Mouse (Mus musculus) small intestine, adult 2 months (tissue): ENCODE data around the gene Cfap299. TPM values are rescaled to one million over a fixed set of nuclear protein-coding genes. Genes with fewer than 3 reads are reported as not detected.

Experiments
- H3K27ac ChIP-seq: fragments of 200-500 bp; 2 replicates; pipeline ENCODE4 v1.5.1; 2012; ENCODE audit warnings: low read depth, low read length, control low read depth, inconsistent platforms; ENCODE audit not compliant: insufficient read depth
- H3K27me3 ChIP-seq: fragments of 200-500 bp; 2 replicates; pipeline ENCODE4 v1.6.1; 2012; ENCODE audit warnings: mild to moderate bottlenecking, moderate library complexity, low read length, inconsistent platforms; ENCODE audit not compliant: control insufficient read depth, insufficient read depth
- H3K36me3 ChIP-seq: fragments of 200-500 bp; 2 replicates; pipeline ENCODE4 v1.6.1; 2012; ENCODE audit warnings: mild to moderate bottlenecking, low read length, control low read depth, inconsistent platforms; ENCODE audit not compliant: control insufficient read depth, insufficient read depth
- H3K4me1 ChIP-seq: fragments of 200-500 bp; 2 replicates; pipeline ENCODE4 v1.6.1; 2012; ENCODE audit warnings: low read length, inconsistent platforms, mixed read lengths; ENCODE audit not compliant: control insufficient read depth, insufficient read depth, insufficient read length
- H3K4me3 ChIP-seq: fragments of 200-500 bp; 2 replicates; pipeline ENCODE4 v1.5.1; 2012; ENCODE audit warnings: low read depth, mild to moderate bottlenecking, control low read depth, inconsistent platforms, low read length, moderate library complexity
- CTCF ChIP-seq: fragments of 200-500 bp; IDR thresholded peaks from 2 replicates; pipeline ENCODE4 v1.5.1; 2012; ENCODE audit warnings: low read depth, mild to moderate bottlenecking, control low read depth, inconsistent platforms, low read length, moderate library complexity, mixed read lengths; ENCODE audit not compliant: insufficient replicate concordance, insufficient read length; ENCODE audit errors: extremely low read depth
- POLR2A ChIP-seq: fragments of 200-500 bp; IDR thresholded peaks from 2 replicates; pipeline ENCODE4 v1.6.1; 2012; ENCODE audit warnings: low read depth, mild to moderate bottlenecking, control low read depth, inconsistent platforms, low read length, moderate library complexity
- WGBS: fragments of 180-500 bp; shearing (Covaris S2); methylation state at CpG from one replicate; pipeline ENCODE4 v1.1.7; 2018; 5-methylcytosine and 5-hydroxymethylcytosine counted together
- polyA plus RNA-seq: library from polyadenylated mRNA; depleted of rRNA; stranded (reverse); fragments of >200 nt; gene quantifications from 2 replicates; pipeline ENCODE4 v1.2.3, GENCODE M21; 2012

The Cfap299 gene
- polyA plus RNA-seq, 1 experiment, result not detected

DNA sequence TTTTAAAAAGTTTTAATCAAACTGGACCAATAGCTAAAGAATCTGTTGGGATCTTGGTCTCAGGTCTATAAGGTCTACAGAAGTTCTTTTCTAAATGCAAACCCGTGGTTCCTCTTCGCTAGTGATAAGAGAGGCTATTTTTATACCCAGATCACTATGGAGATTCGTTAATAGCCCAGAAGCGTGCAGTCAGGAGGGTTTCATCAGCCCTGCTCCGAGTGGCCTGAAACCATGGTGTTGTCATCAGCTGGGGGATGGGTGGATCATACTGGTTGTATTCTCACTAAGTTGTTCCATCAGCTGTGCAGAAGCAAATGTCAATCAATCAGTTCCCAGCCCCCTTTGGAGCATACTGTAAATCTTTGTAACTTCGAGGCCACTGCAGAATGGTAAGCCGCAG is 193.9 kb downstream of the Cfap299 start:
- H3K27ac ChIP-seq, result no peak overlapping the region
- TF ChIP-seq POLR2A, result no peak
- TF ChIP-seq CTCF, result no peak
- H3K36me3 ChIP-seq, result no peaks in the 10 kb centered on the region
- no peak overlapping the region for H3K4me3 ChIP-seq
- no peaks in the 10 kb centered on the region for H3K27me3 ChIP-seq
- no peaks in the 10 kb centered on the region for H3K4me1 ChIP-seq
- WGBS, result 65% methylated on average over 7 of the region's 7 CpGs

DNA sequence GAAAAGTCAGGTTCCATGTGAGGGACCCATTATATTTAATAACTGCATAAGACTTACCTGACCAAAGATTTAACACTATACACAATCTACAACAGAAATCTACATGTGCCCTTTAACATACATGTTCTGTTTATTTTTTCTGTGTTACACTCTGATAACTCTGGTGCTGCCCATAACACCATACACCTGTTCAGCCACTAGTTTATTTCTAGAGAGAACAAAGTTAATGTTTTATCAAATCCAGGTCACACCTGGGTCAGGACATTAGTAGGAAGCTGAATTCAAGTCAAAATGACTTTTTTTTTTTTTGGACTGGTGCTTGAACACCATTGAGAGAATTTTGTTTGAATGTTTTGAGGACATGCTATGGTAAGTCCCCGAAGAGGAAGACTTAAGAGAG is 194.7 kb downstream of the Cfap299 start:
- TF ChIP-seq CTCF (no peak), POLR2A (no peak)
- Histone ChIP-seq H3K4me1 (no peaks in the 10 kb centered on the region), H3K36me3 (no peaks in the 10 kb centered on the region), H3K27ac (no peak overlapping the region), H3K4me3 (no peak overlapping the region), H3K27me3 (no peaks in the 10 kb centered on the region)
- WGBS, result 40% methylated on average over 1 of the region's 1 CpGs

DNA sequence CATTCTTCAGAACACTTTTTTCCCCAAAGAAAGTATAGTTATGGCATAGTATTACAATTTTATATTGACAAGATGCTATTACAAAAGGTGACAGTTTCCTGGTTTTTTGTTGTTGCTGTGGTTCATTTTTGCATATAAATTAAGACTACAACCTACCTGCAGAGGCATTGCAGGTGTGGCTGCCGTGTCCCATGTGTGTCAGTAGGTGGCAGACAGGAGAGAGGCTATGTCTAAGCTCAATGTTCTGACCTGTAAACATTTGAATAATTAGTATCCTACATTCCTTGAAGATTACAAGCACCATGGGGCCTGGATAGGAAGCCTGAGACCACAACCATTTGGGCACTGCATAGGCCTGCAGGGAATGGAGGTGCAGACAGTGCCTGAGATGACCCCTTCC is 212.2 kb downstream of the Cfap299 start:
- Histone ChIP-seq H3K4me3 (no peak overlapping the region), H3K36me3 (no peaks in the 10 kb centered on the region), H3K4me1 (no peaks in the 10 kb centered on the region), H3K27me3 (no peaks in the 10 kb centered on the region), H3K27ac (no peak overlapping the region)
- no peak for TF ChIP-seq POLR2A
- peak; percentile 40; the same call in 1 of the 2 replicates for TF ChIP-seq CTCF
- 83% methylated on average over 1 of the region's 1 CpGs for WGBS

DNA sequence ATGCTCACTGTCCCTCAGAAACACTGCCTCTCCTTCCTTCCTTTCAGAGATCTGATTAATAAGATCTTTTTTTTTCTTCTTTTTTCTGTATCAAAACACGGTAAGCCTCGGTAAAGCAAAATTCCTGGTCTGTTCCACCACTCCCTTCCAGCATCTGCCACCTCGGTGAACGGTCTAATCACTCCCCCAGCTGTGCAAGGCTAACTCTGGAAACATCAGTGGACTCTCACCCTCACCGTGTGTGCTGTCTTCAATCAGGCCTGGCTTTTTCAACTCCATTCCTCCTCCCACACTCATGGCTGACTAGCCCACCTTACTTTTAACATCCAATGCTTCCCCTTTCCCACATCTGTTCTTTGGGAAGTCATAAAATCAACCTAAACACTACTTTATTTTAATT is 221.2 kb downstream of the Cfap299 start:
- Histone ChIP-seq H3K4me1 (0 out of 2 replicates have a peak, but pooled peaks cover 3% of the 10 kb centered on the region), H3K27ac (no peak overlapping the region), H3K27me3 (no peaks in the 10 kb centered on the region), H3K36me3 (no peaks in the 10 kb centered on the region), H3K4me3 (no peak overlapping the region)
- 39% methylated on average over 5 of the region's 5 CpGs for WGBS
- TF ChIP-seq CTCF, result no peak
- no peak for TF ChIP-seq POLR2A

DNA sequence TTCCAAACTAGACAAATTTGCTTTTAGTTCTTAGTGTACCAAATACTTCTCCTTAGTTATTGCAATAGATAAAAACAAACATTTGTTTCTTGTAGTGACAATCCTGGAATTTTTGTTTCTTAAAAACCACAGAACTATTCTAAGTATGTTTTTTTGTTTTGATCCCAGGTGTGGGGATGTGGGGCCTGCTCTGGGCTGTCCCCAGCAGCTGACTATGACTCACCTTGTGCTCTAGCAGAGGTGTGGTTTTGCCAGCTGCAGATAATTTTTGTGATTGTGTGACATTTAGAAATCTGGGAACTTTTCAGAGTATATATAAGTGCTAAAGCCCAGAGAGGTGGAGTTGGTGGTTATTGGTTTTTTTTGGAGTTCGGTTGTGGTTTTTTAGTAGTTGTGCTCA is 221.8 kb downstream of the Cfap299 start:
- no peaks in the 10 kb centered on the region for H3K27me3 ChIP-seq
- 92% methylated on average over 1 of the region's 1 CpGs for WGBS

DNA sequence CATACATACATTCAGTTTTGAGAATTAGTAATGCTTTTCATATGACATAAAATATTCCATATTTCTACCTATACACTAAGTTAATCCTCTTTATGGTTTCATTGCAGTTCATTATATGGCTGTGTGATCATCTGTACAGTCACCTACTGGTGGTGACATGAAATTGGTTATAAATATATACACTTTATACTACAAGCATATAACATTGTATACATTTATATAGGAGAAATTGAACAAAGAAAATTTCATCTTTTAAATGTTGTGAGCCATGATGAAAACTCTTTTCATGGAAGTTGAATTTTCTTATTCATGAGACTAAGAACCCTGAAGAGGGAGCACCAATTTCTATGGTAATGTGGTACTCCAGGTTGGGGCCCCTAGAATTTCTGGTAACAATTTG is 223.3 kb downstream of the Cfap299 start, which contains the start of gene Gm11111:
Gene Gm11111 (plus strand): TSS at position 301 of the 400 bp plus-strand sequence.
- Histone ChIP-seq H3K27ac (no peak within 1 kb of the TSS), H3K4me1 (0 out of 2 replicates have a peak, but pooled peaks cover 3% of the 10 kb centered on the region), H3K4me3 (no peak within 1 kb of the TSS), H3K36me3 (no peaks in the 10 kb centered on the region), H3K27me3 (no peaks in the 10 kb centered on the region)
- TF ChIP-seq POLR2A (no peak), CTCF (no peak)

More for the DNA sequence above, 221.8 kb downstream of the Cfap299 start:
- TF ChIP-seq CTCF (no peak), POLR2A (no peak)
- Histone ChIP-seq H3K27ac (no peak overlapping the region), H3K4me3 (no peak overlapping the region), H3K4me1 (0 out of 2 replicates have a peak, but pooled peaks cover 3% of the 10 kb centered on the region), H3K36me3 (no peaks in the 10 kb centered on the region)

DNA sequence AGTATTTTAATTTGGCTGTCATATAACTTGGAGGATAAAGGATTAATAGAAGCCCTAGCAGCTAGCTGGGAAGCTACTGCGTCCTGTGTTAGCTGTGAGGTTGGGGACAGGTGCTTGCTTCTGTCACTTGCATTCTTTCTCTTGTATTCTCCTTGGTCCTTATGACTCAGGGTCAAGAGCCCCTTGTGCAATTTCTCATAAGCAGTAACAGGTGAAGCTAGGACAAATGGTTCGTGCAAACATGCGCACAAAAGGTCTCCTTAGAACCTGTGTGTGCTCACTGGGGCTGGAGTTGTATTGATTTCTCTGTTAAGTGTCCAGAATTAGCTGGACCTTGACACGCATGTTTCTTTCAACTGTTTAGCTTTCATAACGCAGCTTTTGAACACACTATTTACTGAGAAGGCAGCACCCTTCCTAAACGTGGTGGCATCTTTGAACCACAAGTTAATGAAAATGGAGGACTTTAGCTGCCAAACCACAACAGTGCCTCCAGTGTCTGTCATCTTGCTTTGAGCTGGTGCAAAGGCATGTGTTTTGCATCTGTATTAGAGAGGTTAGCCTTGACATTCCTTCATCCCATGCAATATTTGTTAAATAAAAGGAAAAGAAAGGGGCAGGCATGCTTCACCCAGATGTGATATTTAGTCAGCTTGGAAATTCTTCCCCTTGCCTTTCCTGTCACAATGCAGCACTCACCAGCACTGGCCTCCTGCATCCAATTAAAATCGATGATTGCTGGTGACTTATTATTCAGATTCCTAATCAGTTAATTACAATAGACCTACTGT is 223.9 kb downstream of the Cfap299 start:
- WGBS, result 70% methylated on average over 7 of the region's 7 CpGs
- Histone ChIP-seq H3K27me3 (no peaks in the 10 kb centered on the region), H3K4me1 (0 out of 2 replicates have a peak, but pooled peaks cover 3% of the 10 kb centered on the region), H3K36me3 (no peaks in the 10 kb centered on the region), H3K4me3 (no peak overlapping the region), H3K27ac (no peak overlapping the region)
- TF ChIP-seq CTCF (no peak), POLR2A (no peak)
